Comparison of ENCODE assay signal across 9 mouse cellular contexts in the genomic region with DNA sequence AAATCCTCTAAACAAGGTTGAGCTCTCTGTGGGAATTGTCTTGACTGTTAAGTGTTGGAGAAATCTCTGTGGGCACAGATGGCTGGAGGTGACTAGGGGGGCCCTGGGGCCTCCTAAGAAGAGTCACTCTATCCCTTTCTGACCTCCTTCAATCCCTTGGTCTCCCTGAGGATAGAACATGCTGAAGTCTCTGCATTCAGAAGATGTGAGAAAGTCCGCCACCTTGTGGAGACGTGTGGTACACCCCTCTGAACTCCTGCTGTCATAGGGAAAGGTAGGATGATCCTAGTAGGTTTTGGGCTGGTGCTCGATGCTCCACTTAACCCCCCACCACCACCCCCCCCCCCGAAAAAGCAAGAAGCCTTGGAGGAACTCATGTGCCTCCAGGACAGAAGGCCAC. TPM values are rescaled to one million over a fixed set of nuclear protein-coding genes. Genes with fewer than 3 reads are reported as not detected.
DNase-seq lines count a peak whose midpoint lies in the region; ATAC-seq lines count a peak whose summit lies in the region.
"Had no signal": no experiment of that assay in that cellular context is flagged by ENCODE, and none has a peak within 500 bp of the region (broad histone marks: within the 10 kb centered on the region; RNA-seq: fewer than 3 reads in every experiment).

No protein-coding gene starts in this region.

- H3K27me3 ChIP-seq in midbrain, embryonic 10.5 days (ENCODE audit: low read depth, poor library complexity, severe bottlenecking) = peaks cover 14% of the 10 kb centered on the region
- peaks cover 7% of the 10 kb centered on the region for H3K27me3 ChIP-seq in midbrain, embryonic 16.5 days (ENCODE audit: control insufficient read depth, insufficient read depth, low read depth, low read length)
- peaks cover 10% of the 10 kb centered on the region for H3K27me3 ChIP-seq in forebrain, embryonic 12.5 days
- peaks cover 9% of the 10 kb centered on the region for H3K27me3 ChIP-seq in hindbrain, embryonic 15.5 days

- peaks cover 2% of the 10 kb centered on the region for H3K4me1 ChIP-seq in midbrain, embryonic 10.5 days
- peaks cover 1% of the 10 kb centered on the region; the same call in 1 of the 2 replicates for H3K4me1 ChIP-seq in midbrain, embryonic 16.5 days (ENCODE audit: control insufficient read depth, insufficient read depth, low read length)
- H3K4me1 ChIP-seq in forebrain, embryonic 12.5 days = peaks cover 2% of the 10 kb centered on the region
- peaks cover 2% of the 10 kb centered on the region for H3K4me1 ChIP-seq in hindbrain, embryonic 15.5 days (replicated peaks)

- H3K9ac ChIP-seq in midbrain, embryonic 16.5 days (ENCODE audit: low read depth, low read length) = no peak overlapping the region
- no peak overlapping the region for H3K9ac ChIP-seq in forebrain, embryonic 12.5 days
- H3K9ac ChIP-seq in hindbrain, embryonic 15.5 days = no peak overlapping the region

- DNase-seq in midbrain, embryonic 10.5 days (ENCODE audit: low spot score) = peak; percentile 68
- peak; percentile 9 for DNase-seq in c-Kit-negative CD71-positive TER-119-positive erythroid progenitor cells, embryonic 14.5 days (ENCODE audit: low read depth, low spot score)
- DNase-seq in left cerebral cortex, postnatal 25 days (ENCODE audit: low spot score in 2 of 2) = peak; percentile 69 to 80
- DNase-seq in natural killer cell, adult 2 months (ENCODE audit: low spot score in 2 of 2) = peak; percentile 28 to 56
- DNase-seq in thymus, postnatal 14 days = peak; percentile 74

- 5% methylated on average over 4 of the region's 4 CpGs for whole genome bisulfite sequencing in midbrain, embryonic 10.5 days
- WGBS in midbrain, embryonic 16.5 days = 6% methylated on average over 4 of the region's 4 CpGs
- 3% methylated on average over 4 of the region's 4 CpGs for WGBS in forebrain, embryonic 12.5 days
- 3% methylated on average over 4 of the region's 4 CpGs for whole genome bisulfite sequencing in hindbrain, embryonic 15.5 days

- intact Hi-C loops in left cerebral cortex, postnatal 25 days (cut with DNase I) = loop anchor here (1.0 to 5.0 kb wide), 3 partner anchors 94 to 1054 kb away; no protein-coding TSS in a partner anchor

- H3K4me3 ChIP-seq in midbrain, embryonic 10.5 days = no peak overlapping the region
- H3K4me3 ChIP-seq in midbrain, embryonic 16.5 days (ENCODE audit: low read depth, low read length) = no peak overlapping the region
- no peak overlapping the region for H3K4me3 ChIP-seq in forebrain, embryonic 12.5 days (replicated peaks)
- no peak overlapping the region for H3K4me3 ChIP-seq in hindbrain, embryonic 15.5 days
- H3K4me3 ChIP-seq: erythroblast, embryonic 14.5 days had no signal

- H3K4me2 ChIP-seq in midbrain, embryonic 16.5 days (ENCODE audit: low read length) = no peak overlapping the region
- no peak overlapping the region for H3K4me2 ChIP-seq in forebrain, embryonic 12.5 days
- no peak overlapping the region for H3K4me2 ChIP-seq in hindbrain, embryonic 15.5 days

- no peak overlapping the region for H3K27ac ChIP-seq in midbrain, embryonic 10.5 days (replicated peaks)
- H3K27ac ChIP-seq in midbrain, embryonic 16.5 days (ENCODE audit: low read length) = no peak overlapping the region
- no peak overlapping the region for H3K27ac ChIP-seq in forebrain, embryonic 12.5 days
- H3K27ac ChIP-seq in hindbrain, embryonic 15.5 days (replicated peaks) = no peak overlapping the region

- peaks cover 16% of the 10 kb centered on the region for H3K36me3 ChIP-seq in midbrain, embryonic 10.5 days
- no peaks in the 10 kb centered on the region for H3K36me3 ChIP-seq in midbrain, embryonic 16.5 days (ENCODE audit: control insufficient read depth, insufficient read depth, low read length)
- peaks cover 11% of the 10 kb centered on the region for H3K36me3 ChIP-seq in forebrain, embryonic 12.5 days (replicated peaks)
- no peaks in the 10 kb centered on the region for H3K36me3 ChIP-seq in hindbrain, embryonic 15.5 days

- H3K9me3 ChIP-seq in midbrain, embryonic 10.5 days (replicated peaks) = no peaks in the 10 kb centered on the region
- no peaks in the 10 kb centered on the region for H3K9me3 ChIP-seq in midbrain, embryonic 16.5 days (replicated peaks; ENCODE audit: control insufficient read depth, low read length, poor library complexity, severe bottlenecking)
- no peaks in the 10 kb centered on the region for H3K9me3 ChIP-seq in forebrain, embryonic 12.5 days
- H3K9me3 ChIP-seq in hindbrain, embryonic 15.5 days = no peaks in the 10 kb centered on the region

- ATAC-seq in midbrain, embryonic 16.5 days = no peak
- peak; percentile 33; the same call in 1 of the 2 replicates for ATAC-seq in forebrain, embryonic 12.5 days (ENCODE audit: low FRiP score)
- ATAC-seq in hindbrain, embryonic 15.5 days (ENCODE audit: low FRiP score, low read depth) = peak; percentile 44; the same call in 1 of the 2 replicates

RNA-seq across cellular contexts. Expression of a gene that starts 5.9 kb away (rescaled TPM):
- polyA plus RNA-seq in midbrain, embryonic 10.5 days (2016; fragmentation: Nextera tagmentation; extraction: Ambion mirVana) = 48.5 and 55.7 TPM in 2 replicates
- polyA plus RNA-seq in midbrain, embryonic 16.5 days (2015; fragmentation: Nextera tagmentation; extraction: Ambion mirVana) = 25.3 and 28.7 TPM in 2 replicates
- polyA plus RNA-seq in forebrain, embryonic 12.5 days (2016; fragmentation: Nextera tagmentation; extraction: Ambion mirVana) = 28.9 and 31.7 TPM in 2 replicates
- 36.1 and 36.7 TPM in 2 replicates for polyA plus RNA-seq in hindbrain, embryonic 15.5 days (2015; fragmentation: Nextera tagmentation; extraction: Ambion mirVana)
- 10 to 100 TPM; 36.9 to 38.2 TPM for total RNA-seq in left cerebral cortex, postnatal 25 days (2021)

RNA-seq across cellular contexts. Expression of a gene that starts 55.6 kb away (rescaled TPM):
- 2.2 and 3.5 TPM in 2 replicates for polyA plus RNA-seq in midbrain, embryonic 10.5 days (2016; fragmentation: Nextera tagmentation; extraction: Ambion mirVana)
- polyA plus RNA-seq in midbrain, embryonic 16.5 days (2015; fragmentation: Nextera tagmentation; extraction: Ambion mirVana) = 0.75 and 1.2 TPM in 2 replicates
- 71.6 and 89.0 TPM in 2 replicates for polyA plus RNA-seq in forebrain, embryonic 12.5 days (2016; fragmentation: Nextera tagmentation; extraction: Ambion mirVana)
- polyA plus RNA-seq in hindbrain, embryonic 15.5 days (2015; fragmentation: Nextera tagmentation; extraction: Ambion mirVana) = 1.9 TPM in 1 of 2 replicates, not detected in the other
- total RNA-seq in left cerebral cortex, postnatal 25 days (2021) = 10 to 100 TPM; 33.6 to 33.7 TPM
- polyA plus RNA-seq: erythroblast, embryonic 14.5 days had no signal

Comparison
In these comparisons a context has a peak if more than half of its experiments do, and no peak if none do; other contexts are left out.
1. DNase-seq: peak in every context shown above with its lines; median percentile 74 in left cerebral cortex, postnatal 25 days; 74 in thymus, postnatal 14 days; 68 in midbrain, embryonic 10.5 days; 42 in natural killer cell, adult 2 months; 9 in c-Kit-negative CD71-positive TER-119-positive erythroid progenitor cells, embryonic 14.5 days.
2. RNA of a gene that starts 55.6 kb away (polyA plus RNA-seq): 71.6 to 89.0 TPM in forebrain, embryonic 12.5 days; 2.2 to 3.5 TPM in midbrain, embryonic 10.5 days, 1.9 TPM in hindbrain, embryonic 15.5 days and 0.75 to 1.2 TPM in midbrain, embryonic 16.5 days; every median in the first group is over 10 times any median in the second.